Mouse (Mus musculus): ENCODE results near the gene Rgs16. TPM values are rescaled to one million over a fixed set of nuclear protein-coding genes. Genes with fewer than 3 reads are reported as not detected.

The Rgs16 gene
- polyA plus RNA-seq, 1 experiment from 2014 or later = 13.0 TPM

GRCm38 (mm10) chr1:153709451-153709850, 30.7 kb upstream of the Rgs16 start:
- Histone ChIP-seq H3K27me3 (ENCODE audit: control insufficient read depth, insufficient read depth, low read length) (no peaks in the 10 kb centered on the region), H3K27ac (ENCODE audit: low read depth, low read length) (no peak overlapping the region), H3K9ac (ENCODE audit: low read length) (no peak overlapping the region), H3K36me3 (ENCODE audit: control insufficient read depth, insufficient read depth, low read length) (no peaks in the 10 kb centered on the region), H3K9me3 (ENCODE audit: control insufficient read depth, low read length) (no peaks in the 10 kb centered on the region), H3K4me1 (ENCODE audit: control insufficient read depth, insufficient read depth, low read length) (0 out of 2 replicates have a peak, but pooled peaks cover under 1% of the 10 kb centered on the region), H3K4me3 (ENCODE audit: low read depth, low read length) (no peak overlapping the region), H3K4me2 (ENCODE audit: low read depth) (no peak overlapping the region)
- ATAC-seq (ENCODE audit: insufficient read depth, low FRiP score, low TSS enrichment) (no peak), DNase-seq (ENCODE audit: low spot score) (no peak)
- WGBS = 71% methylated on average over 5 of the region's 5 CpGs

GRCm38 (mm10) chr1:153711544-153712262, 28.4 kb upstream of the Rgs16 start:
- H3K36me3 ChIP-seq (ENCODE audit: control insufficient read depth, insufficient read depth, low read length) = no peaks in the 10 kb centered on the region
- no peak overlapping the region for H3K4me2 ChIP-seq (ENCODE audit: low read depth)
- no peak overlapping the region for H3K27ac ChIP-seq (ENCODE audit: low read depth, low read length)
- H3K4me3 ChIP-seq (ENCODE audit: low read depth, low read length) = no peak overlapping the region
- no peaks in the 10 kb centered on the region for H3K27me3 ChIP-seq (ENCODE audit: control insufficient read depth, insufficient read depth, low read length)
- H3K4me1 ChIP-seq (ENCODE audit: control insufficient read depth, insufficient read depth, low read length) = no peaks in the 10 kb centered on the region
- no peaks in the 10 kb centered on the region for H3K9me3 ChIP-seq (ENCODE audit: control insufficient read depth, low read length)
- no peak for DNase-seq (ENCODE audit: low spot score)
- ATAC-seq (ENCODE audit: insufficient read depth, low FRiP score, low TSS enrichment) = no peak
- 87% methylated on average over 3 of the region's 3 CpGs for whole genome bisulfite sequencing
- H3K9ac ChIP-seq (ENCODE audit: low read length) = no peak overlapping the region

GRCm38 (mm10) chr1:153712633-153713032, 27.5 kb upstream of the Rgs16 start:
- Histone ChIP-seq H3K4me2 (ENCODE audit: low read depth) (no peak overlapping the region), H3K9ac (ENCODE audit: low read length) (no peak overlapping the region), H3K36me3 (ENCODE audit: control insufficient read depth, insufficient read depth, low read length) (no peaks in the 10 kb centered on the region), H3K4me1 (ENCODE audit: control insufficient read depth, insufficient read depth, low read length) (no peaks in the 10 kb centered on the region), H3K27me3 (ENCODE audit: control insufficient read depth, insufficient read depth, low read length) (no peaks in the 10 kb centered on the region), H3K27ac (ENCODE audit: low read depth, low read length) (no peak overlapping the region), H3K4me3 (ENCODE audit: low read depth, low read length) (no peak overlapping the region), H3K9me3 (ENCODE audit: control insufficient read depth, low read length) (no peaks in the 10 kb centered on the region)
- no peak for DNase-seq (ENCODE audit: low spot score)
- WGBS = 92% methylated on average over 2 of the region's 2 CpGs
- no peak for ATAC-seq (ENCODE audit: insufficient read depth, low FRiP score, low TSS enrichment)

GRCm38 (mm10) chr1:153717990-153718389, 22.2 kb upstream of the Rgs16 start:
- Histone ChIP-seq H3K4me1 (ENCODE audit: control insufficient read depth, insufficient read depth, low read length) (no peaks in the 10 kb centered on the region), H3K27ac (ENCODE audit: low read depth, low read length) (no peak overlapping the region), H3K4me2 (ENCODE audit: low read depth) (no peak overlapping the region), H3K9me3 (ENCODE audit: control insufficient read depth, low read length) (no peaks in the 10 kb centered on the region), H3K4me3 (ENCODE audit: low read depth, low read length) (no peak overlapping the region), H3K27me3 (ENCODE audit: control insufficient read depth, insufficient read depth, low read length) (no peaks in the 10 kb centered on the region), H3K36me3 (ENCODE audit: control insufficient read depth, insufficient read depth, low read length) (no peaks in the 10 kb centered on the region), H3K9ac (ENCODE audit: low read length) (no peak overlapping the region)
- WGBS = 84% methylated on average over 1 of the region's 1 CpGs
- no peak for ATAC-seq (ENCODE audit: insufficient read depth, low FRiP score, low TSS enrichment)
- DNase-seq (ENCODE audit: low spot score) = no peak

- Histone ChIP-seq H3K9ac (ENCODE audit: low read length) (no peak overlapping the region), H3K4me3 (ENCODE audit: low read depth, low read length) (no peak overlapping the region), H3K9me3 (ENCODE audit: control insufficient read depth, low read length) (no peaks in the 10 kb centered on the region), H3K27ac (ENCODE audit: low read depth, low read length) (no peak overlapping the region), H3K36me3 (ENCODE audit: control insufficient read depth, insufficient read depth, low read length) (no peaks in the 10 kb centered on the region), H3K4me1 (ENCODE audit: control insufficient read depth, insufficient read depth, low read length) (no peaks in the 10 kb centered on the region), H3K4me2 (ENCODE audit: low read depth) (no peak overlapping the region), H3K27me3 (ENCODE audit: control insufficient read depth, insufficient read depth, low read length) (no peaks in the 10 kb centered on the region)
- 85% methylated on average over 7 of the region's 7 CpGs for WGBS
- ATAC-seq (ENCODE audit: insufficient read depth, low FRiP score, low TSS enrichment) (no peak), DNase-seq (ENCODE audit: low spot score) (no peak)
These were observed 19.2 kb upstream of the Rgs16 start for GRCm38 (mm10) chr1:153720935-153721334.

- Histone ChIP-seq H3K9ac (ENCODE audit: low read length) (no peak overlapping the region), H3K4me3 (ENCODE audit: low read depth, low read length) (no peak overlapping the region), H3K27ac (ENCODE audit: low read depth, low read length) (no peak overlapping the region), H3K4me2 (ENCODE audit: low read depth) (no peak overlapping the region), H3K27me3 (ENCODE audit: control insufficient read depth, insufficient read depth, low read length) (no peaks in the 10 kb centered on the region), H3K36me3 (ENCODE audit: control insufficient read depth, insufficient read depth, low read length) (no peaks in the 10 kb centered on the region), H3K4me1 (ENCODE audit: control insufficient read depth, insufficient read depth, low read length) (no peaks in the 10 kb centered on the region), H3K9me3 (ENCODE audit: control insufficient read depth, low read length) (no peaks in the 10 kb centered on the region)
- WGBS = 90% methylated on average over 9 of the region's 9 CpGs
- no peak for ATAC-seq (ENCODE audit: insufficient read depth, low FRiP score, low TSS enrichment)
- no peak for DNase-seq (ENCODE audit: low spot score)
These were observed 18.4 kb upstream of the Rgs16 start for GRCm38 (mm10) chr1:153721565-153722310.

- no peaks in the 10 kb centered on the region for H3K36me3 ChIP-seq (ENCODE audit: control insufficient read depth, insufficient read depth, low read length)
- no peak overlapping the region for H3K4me2 ChIP-seq (ENCODE audit: low read depth)
- 72% methylated on average over 9 of the region's 9 CpGs for WGBS
- H3K9ac ChIP-seq (ENCODE audit: low read length) = no peak overlapping the region
- H3K27me3 ChIP-seq (ENCODE audit: control insufficient read depth, insufficient read depth, low read length) = no peaks in the 10 kb centered on the region
- DNase-seq (ENCODE audit: low spot score) (no peak), ATAC-seq (ENCODE audit: insufficient read depth, low FRiP score, low TSS enrichment) (no peak)
- no peak overlapping the region for H3K27ac ChIP-seq (ENCODE audit: low read depth, low read length)
- no peaks in the 10 kb centered on the region for H3K9me3 ChIP-seq (ENCODE audit: control insufficient read depth, low read length)
- no peaks in the 10 kb centered on the region for H3K4me1 ChIP-seq (ENCODE audit: control insufficient read depth, insufficient read depth, low read length)
- no peak overlapping the region for H3K4me3 ChIP-seq (ENCODE audit: low read depth, low read length)
These were observed 16.7 kb upstream of the Rgs16 start for GRCm38 (mm10) chr1:153723426-153723825.

GRCm38 (mm10) chr1:153726636-153727035, 13.5 kb upstream of the Rgs16 start:
- DNase-seq (ENCODE audit: low spot score) (no peak), ATAC-seq (ENCODE audit: insufficient read depth, low FRiP score, low TSS enrichment) (no peak)
- 79% methylated on average over 16 of the region's 16 CpGs for WGBS
- Histone ChIP-seq H3K4me2 (ENCODE audit: low read depth) (no peak overlapping the region), H3K4me3 (ENCODE audit: low read depth, low read length) (no peak overlapping the region), H3K27me3 (ENCODE audit: control insufficient read depth, insufficient read depth, low read length) (no peaks in the 10 kb centered on the region), H3K4me1 (ENCODE audit: control insufficient read depth, insufficient read depth, low read length) (no peaks in the 10 kb centered on the region), H3K27ac (ENCODE audit: low read depth, low read length) (no peak overlapping the region), H3K36me3 (ENCODE audit: control insufficient read depth, insufficient read depth, low read length) (no peaks in the 10 kb centered on the region), H3K9ac (ENCODE audit: low read length) (no peak overlapping the region), H3K9me3 (ENCODE audit: control insufficient read depth, low read length) (no peaks in the 10 kb centered on the region)

GRCm38 (mm10) chr1:153729806-153730205, 10.3 kb upstream of the Rgs16 start:
- H3K4me2 ChIP-seq (ENCODE audit: low read depth) = no peak overlapping the region
- 70% methylated on average over 2 of the region's 2 CpGs for WGBS
- no peaks in the 10 kb centered on the region for H3K36me3 ChIP-seq (ENCODE audit: control insufficient read depth, insufficient read depth, low read length)
- H3K9ac ChIP-seq (ENCODE audit: low read length) = no peak overlapping the region
- H3K27me3 ChIP-seq (ENCODE audit: control insufficient read depth, insufficient read depth, low read length) = no peaks in the 10 kb centered on the region
- no peak for DNase-seq (ENCODE audit: low spot score)
- no peak for ATAC-seq (ENCODE audit: insufficient read depth, low FRiP score, low TSS enrichment)
- H3K9me3 ChIP-seq (ENCODE audit: control insufficient read depth, low read length) = no peaks in the 10 kb centered on the region
- H3K4me3 ChIP-seq (ENCODE audit: low read depth, low read length) = no peak overlapping the region
- H3K4me1 ChIP-seq (ENCODE audit: control insufficient read depth, insufficient read depth, low read length) = peaks cover 6% of the 10 kb centered on the region; the same call in 1 of the 2 replicates
- H3K27ac ChIP-seq (ENCODE audit: low read depth, low read length) = no peak overlapping the region
